ENCODE assay signal across 1 mouse cellular context in the genomic region with DNA sequence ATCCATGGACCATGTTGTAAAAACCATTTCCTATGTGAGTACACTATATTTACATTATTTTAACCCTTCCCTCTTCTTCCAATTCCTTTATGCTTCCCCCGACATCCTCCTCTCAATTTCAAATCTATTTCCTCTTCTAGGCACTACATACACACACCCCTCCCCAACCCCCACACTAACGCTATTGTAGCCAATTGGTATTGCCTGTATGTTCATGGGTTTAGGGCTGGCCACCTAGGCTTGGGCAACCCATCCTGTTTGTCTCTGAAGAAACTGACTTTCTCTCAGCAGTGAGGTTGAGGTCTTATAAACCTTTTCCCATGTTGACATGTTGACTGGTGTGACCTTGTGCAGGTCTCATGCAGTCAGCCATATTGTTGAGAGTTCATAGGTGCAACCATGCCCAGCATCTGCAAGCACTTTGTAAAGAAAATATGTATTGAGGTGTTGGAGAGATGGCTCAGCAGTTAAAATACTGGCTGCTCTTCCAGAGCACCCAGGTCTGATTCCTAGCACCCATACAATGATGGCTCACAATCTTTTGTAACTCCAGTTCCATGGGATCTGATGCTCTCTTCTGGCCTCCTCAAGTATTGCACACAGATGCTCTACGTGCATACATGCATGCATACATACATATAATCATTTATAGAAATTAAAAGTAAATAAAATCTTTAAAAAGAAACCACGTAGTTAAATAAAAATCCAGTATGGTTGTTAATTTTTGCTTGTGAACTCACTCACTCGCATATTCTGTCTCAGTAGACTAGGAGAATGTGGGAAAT.
TF ChIP-seq lines count a peak whose summit lies in the region.

No protein-coding gene starts in this region.

TF ChIP-seq in MEL, 35 proteins besides CTCF, POLR2A, EP300 and RAD21:
- TF ChIP-seq SMC3 (IDR thresholded peaks at IDR 0.05; ENCODE audit: low read depth, low read length) (peak; percentile 39), ZC3H11A (IDR thresholded peaks at IDR 0.05; ENCODE audit: low read depth, low read length) (peak; percentile 33; the same call in 1 of the 2 replicates), JUND (IDR thresholded peaks at IDR 0.05; ENCODE audit: low read depth, low read length) (no peak)
